Mouse (Mus musculus) MEL (cell line): ENCODE results near the gene Chmp5.

Source experiments
- POLR2A ChIP-seq, 2 experiments: IDR thresholded peaks; 2 replicates each; pipeline ENCODE4 v1.6.1; 2011 to 2012; ENCODE audit warnings: low read length in 2 of 2, mild to moderate bottlenecking in 2 of 2, control low read depth in 1 of 2, improper control_type of control experiment in 1 of 2, low read depth in 1 of 2, moderate library complexity in 1 of 2; ENCODE audit not compliant: control insufficient read depth in 1 of 2, insufficient read depth in 1 of 2, poor library complexity in 1 of 2
- TCF12 ChIP-seq: IDR thresholded peaks from 2 replicates; pipeline ENCODE4 v1.6.1; 2014; ENCODE audit warnings: low read depth, mild to moderate bottlenecking, inconsistent platforms, low read length, improper control_type of control experiment, moderate library complexity

DNA sequence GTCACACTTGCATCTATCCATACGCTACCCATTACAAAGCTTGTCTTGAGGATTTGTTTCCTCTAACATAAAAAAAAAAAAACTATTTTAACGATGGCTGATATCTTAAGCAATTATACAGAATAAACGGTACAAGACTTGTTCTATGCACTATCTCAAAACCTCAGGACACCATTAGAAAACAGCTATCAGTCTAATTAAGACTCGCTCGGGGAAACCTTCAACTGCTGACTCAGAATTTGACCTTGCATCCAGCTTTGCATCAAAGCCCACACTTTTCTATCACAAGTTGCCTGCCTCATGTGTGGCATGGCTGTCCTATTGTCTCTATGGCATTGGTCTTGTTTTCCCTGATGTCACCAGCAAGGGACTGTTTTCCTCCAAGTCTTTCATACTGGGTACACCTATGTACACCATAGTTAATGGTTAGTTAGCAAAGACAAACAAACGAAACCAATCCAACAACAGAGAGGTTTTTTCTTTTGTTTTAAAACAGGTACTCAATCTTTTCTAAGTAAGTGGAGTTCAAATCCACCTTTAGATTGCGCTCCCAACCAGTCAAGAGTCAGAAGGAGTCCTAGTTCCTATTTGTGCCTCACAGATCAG, 1.6 kb upstream of the Chmp5 start:
- TF ChIP-seq TCF12, result peak; percentile 52; the same call in 1 of the 2 replicates
- no peak for TF ChIP-seq POLR2A (IDR thresholded peaks at IDR 0.05; ENCODE audit: control insufficient read depth in 1 of 2, insufficient read depth in 1 of 2, low read depth in 1 of 2, low read length in 2 of 2, poor library complexity in 1 of 2)
